8 mouse cellular contexts compared by ENCODE assay signal in the genomic region with DNA sequence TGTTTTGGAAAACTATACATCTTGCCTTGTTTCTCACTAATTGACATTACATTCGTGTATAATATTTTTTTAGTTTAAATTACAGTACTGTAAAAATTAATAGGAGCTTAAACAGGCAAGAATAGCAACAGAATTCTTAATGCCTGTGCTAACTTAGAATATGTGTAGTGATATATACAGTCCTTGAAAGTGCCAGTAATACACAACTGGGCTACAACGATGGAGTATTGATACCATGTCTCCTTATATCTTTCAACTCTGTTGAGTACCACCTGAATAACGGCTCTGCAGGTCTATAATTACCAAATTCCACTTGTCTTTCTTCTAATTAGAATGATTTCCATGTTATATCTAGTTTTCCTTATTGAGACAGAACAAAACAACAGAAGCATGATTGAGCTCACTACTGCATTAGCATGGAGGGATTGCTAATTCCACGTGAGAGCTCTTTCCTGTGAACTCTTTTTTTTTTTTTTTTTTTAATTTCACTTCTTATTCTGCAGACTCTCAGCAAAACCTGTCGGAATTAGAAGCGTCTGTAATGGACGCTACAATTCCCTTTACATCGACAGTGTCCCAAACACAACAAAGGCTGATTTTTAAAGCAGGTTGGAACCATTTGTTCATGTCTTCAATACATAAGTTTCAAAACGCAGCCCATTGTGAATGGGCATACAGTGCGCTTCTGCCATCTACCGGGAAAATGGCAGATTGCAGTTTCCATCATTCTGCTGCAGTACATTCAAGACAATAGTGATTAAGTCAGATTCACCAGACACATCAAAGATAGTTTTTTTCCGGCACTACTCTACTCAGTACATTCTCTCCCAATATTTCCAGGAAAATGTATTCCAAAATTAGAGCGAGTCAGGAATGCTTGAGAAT.
A peak's percentile ranks its signal among the peaks of the same experiment; 100 is the strongest.
DNase-seq lines count a peak whose midpoint lies in the region; ATAC-seq and TF ChIP-seq lines count a peak whose summit lies in the region.

No protein-coding gene starts in this region.

- no peaks in the 10 kb centered on the region for H3K4me1 ChIP-seq in kidney, adult 2 months (ENCODE audit: control insufficient read depth, insufficient read depth, low read length)
- no peaks in the 10 kb centered on the region for H3K4me1 ChIP-seq in midbrain, embryonic 14.5 days (ENCODE audit: control insufficient read depth, insufficient read depth, low read length)

- peak; percentile 12 to 41 for DNase-seq in urinary bladder, adult 18-20 months (ENCODE audit: low spot score in 2 of 2)
- no peak for DNase-seq in urinary bladder, adult 2 months (ENCODE audit: low spot score)
- DNase-seq in cerebellum, postnatal 4 days (ENCODE audit: low spot score in 2 of 2): peak; percentile 73 to 83
- DNase-seq in gastrocnemius, postnatal 4 days (ENCODE audit: low spot score in 2 of 2): peak; percentile 23 to 52
- DNase-seq in kidney, adult 2 months: peak; percentile 59
- peak; percentile 68 for DNase-seq in left cerebral cortex, postnatal 4 days
- peak; percentile 93 for DNase-seq in midbrain, embryonic 14.5 days
- peak; percentile 81 for DNase-seq in testis, postnatal 10 days (ENCODE audit: low spot score)

- no peak overlapping the region for H3K27ac ChIP-seq in kidney, adult 2 months (ENCODE audit: insufficient read depth, low read depth, low read length)
- H3K27ac ChIP-seq in midbrain, embryonic 14.5 days (replicated peaks; ENCODE audit: low read depth, low read length): no peak overlapping the region

- ATAC-seq in midbrain, embryonic 14.5 days (ENCODE audit: low FRiP score, low TSS enrichment): peak; percentile 77

- H3K36me3 ChIP-seq in kidney, adult 2 months (ENCODE audit: control insufficient read depth, insufficient read depth, low read length): no peaks in the 10 kb centered on the region
- no peaks in the 10 kb centered on the region for H3K36me3 ChIP-seq in midbrain, embryonic 14.5 days (ENCODE audit: control insufficient read depth, insufficient read depth, low read length)

- peak; percentile 78 for TF ChIP-seq CTCF in kidney, adult 2 months (conservative IDR thresholded peaks at IDR 0.05; ENCODE audit: insufficient read depth, insufficient read length, low read depth, low read length)

- H3K4me3 ChIP-seq in kidney, adult 2 months (ENCODE audit: insufficient read depth, low read depth, low read length): no peak overlapping the region
- no peak overlapping the region for H3K4me3 ChIP-seq in midbrain, embryonic 14.5 days (replicated peaks; ENCODE audit: low read depth, low read length)

- H3K4me2 ChIP-seq in midbrain, embryonic 14.5 days (ENCODE audit: low read length): peak overlapping the region; percentile 49

- TF ChIP-seq POLR2A in kidney, adult 2 months (IDR thresholded peaks at IDR 0.05; ENCODE audit: low read depth, low read length): no peak

- H3K27me3 ChIP-seq in kidney, adult 2 months (replicated peaks; ENCODE audit: control insufficient read depth, insufficient read depth, low read length): no peaks in the 10 kb centered on the region
- H3K27me3 ChIP-seq in midbrain, embryonic 14.5 days (ENCODE audit: control insufficient read depth, insufficient read depth, low read length): no peaks in the 10 kb centered on the region

- no peak overlapping the region; the same call in 1 of the 2 replicates for H3K9ac ChIP-seq in midbrain, embryonic 14.5 days (replicated peaks; ENCODE audit: low read length)

- intact Hi-C loops in left cerebral cortex, postnatal 4 days (cut with DNase I): no loop called here

- 23% methylated on average over 13 of the region's 13 CpGs for WGBS in kidney, adult 2 months
- 22% methylated on average over 13 of the region's 13 CpGs for WGBS in midbrain, embryonic 14.5 days

- H3K9me3 ChIP-seq in midbrain, embryonic 14.5 days (ENCODE audit: control insufficient read depth, low read length): no peaks in the 10 kb centered on the region
